Mouse (Mus musculus) stomach, postnatal 0 days (tissue): ENCODE measurements around the gene Lrmda.

Source experiments
- CTCF ChIP-seq: IDR thresholded peaks from 2 replicates; pipeline ENCODE4 v1.5.1; 2016; ENCODE audit warnings: antibody characterized with exemption, low read depth, mild to moderate bottlenecking, moderate library complexity
- EP300 ChIP-seq: optimal IDR thresholded peaks from 2 replicates; pipeline ENCODE3; 2016; ENCODE audit warnings: antibody characterized with exemption

- TF ChIP-seq CTCF (no peak), EP300 (no peak)
Measured at GRCm38 (mm10) chr14:22837058-22837457, 817.5 kb downstream of the Lrmda start.
